Comparison of ENCODE assay signal across 8 mouse cellular contexts in the genomic region with DNA sequence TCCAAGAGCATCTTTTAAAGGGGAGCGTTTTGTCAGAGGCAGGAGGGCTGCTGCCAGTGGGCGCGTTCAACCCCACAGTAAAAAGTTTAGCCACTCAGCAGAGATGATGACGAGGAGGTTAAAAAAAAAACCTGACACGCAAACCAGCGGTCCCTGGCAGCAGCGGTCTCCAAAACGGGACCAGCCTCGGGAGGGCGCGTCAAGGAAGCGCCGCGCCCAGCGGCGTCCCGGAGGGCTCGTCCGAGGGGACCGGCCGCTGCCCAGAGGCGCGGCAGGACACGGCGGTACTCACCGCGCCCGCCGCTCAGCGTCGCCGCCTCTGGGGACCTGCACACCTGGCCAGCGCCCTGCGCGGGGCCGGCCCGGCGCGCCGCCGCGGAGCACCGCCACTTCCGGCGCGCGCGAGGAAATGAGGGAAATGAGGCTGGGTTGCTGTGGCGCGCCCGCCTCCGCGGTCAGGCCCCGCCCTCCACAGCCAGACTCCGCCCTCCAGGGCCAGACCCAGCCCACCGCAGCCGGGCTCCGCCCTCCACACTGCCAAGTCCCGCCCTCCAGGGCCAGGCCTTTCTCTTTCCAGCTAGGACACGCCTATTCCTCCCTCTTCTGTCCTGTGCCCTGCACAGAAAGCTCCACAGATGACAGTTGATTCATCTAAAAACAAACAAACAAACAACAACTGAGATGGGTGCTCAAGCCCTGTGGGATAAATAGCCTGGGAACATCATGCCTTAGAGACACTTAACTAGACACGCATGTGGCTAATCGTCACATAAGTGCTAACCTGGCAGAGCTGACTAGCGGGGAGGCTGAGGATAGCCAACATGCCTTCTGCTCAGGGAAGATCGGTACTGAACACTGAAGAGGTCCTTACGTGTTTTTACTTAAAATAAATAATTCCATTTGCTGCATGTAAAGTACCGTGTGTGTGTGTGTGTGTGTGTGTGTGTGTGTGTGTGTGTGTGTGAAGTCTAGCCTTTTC. TPM values are rescaled to one million over a fixed set of nuclear protein-coding genes. Genes with fewer than 3 reads are reported as not detected.
DNase-seq lines count a peak whose midpoint lies in the region; ATAC-seq and TF ChIP-seq lines count a peak whose summit lies in the region.

Gene Csgalnact2, minus strand, starts transcription at position 410 of the 979 bp plus-strand sequence.

- TF ChIP-seq POLR2A in MEL (IDR thresholded peaks at IDR 0.05; ENCODE audit: control insufficient read depth in 1 of 2, insufficient read depth in 1 of 2, low read depth in 1 of 2, low read length in 2 of 2, poor library complexity in 1 of 2), result peak; percentile 73 to 97
- TF ChIP-seq POLR2A in cerebellum, adult 2 months (IDR thresholded peaks at IDR 0.05; ENCODE audit: borderline replicate concordance, insufficient read depth, low read length), result peak; percentile 58; the same call in 1 of the 2 replicates

- H3K79me2 ChIP-seq in MEL (ENCODE audit: control insufficient read depth, insufficient read depth, low read length, poor library complexity), result peaks cover 23% of the 10 kb centered on the region

- peaks cover 19 to 28% of the 10 kb centered on the region in 2 experiments for H3K4me1 ChIP-seq in MEL (ENCODE audit: control insufficient read depth in 1 of 2, insufficient read depth in 2 of 2, low read length in 2 of 2)
- no peaks in the 10 kb centered on the region; the same call in 1 of the 2 replicates for H3K4me1 ChIP-seq in cerebellum, adult 2 months (ENCODE audit: control insufficient read depth, insufficient read depth, low read length)
- peaks cover 9% of the 10 kb centered on the region for H3K4me1 ChIP-seq in hindbrain, embryonic 10.5 days (replicated peaks)
- H3K4me1 ChIP-seq in lung, postnatal 0 days (ENCODE audit: insufficient read depth, low read depth, low read length), result no peaks in the 10 kb centered on the region; the same call in 1 of the 2 replicates

- peak within 1 kb of the TSS; percentile 74 for H3K9ac ChIP-seq in MEL (ENCODE audit: control insufficient read depth, low read depth, low read length, poor library complexity, severe bottlenecking)
- H3K9ac ChIP-seq in lung, postnatal 0 days (replicated peaks; ENCODE audit: low read depth), result peak within 1 kb of the TSS; percentile 64

- no peak for TF ChIP-seq EP300 in MEL (IDR thresholded peaks at IDR 0.05; ENCODE audit: low read depth in 1 of 2, low read length in 2 of 2)
- no peak for TF ChIP-seq EP300 in lung, postnatal 0 days (IDR thresholded peaks at IDR 0.05)

- H3K4me2 ChIP-seq in lung, postnatal 0 days (replicated peaks; ENCODE audit: low read depth, low read length), result peak within 1 kb of the TSS; percentile 63

- H3K36me3 ChIP-seq in MEL (ENCODE audit: control insufficient read depth in 1 of 2, insufficient read depth in 2 of 2, low read length in 2 of 2), result peaks cover 0 to 26% of the 10 kb centered on the region in 2 experiments; a peak in 2 of 4 replicates
- no peaks in the 10 kb centered on the region for H3K36me3 ChIP-seq in hindbrain, embryonic 10.5 days
- no peaks in the 10 kb centered on the region for H3K36me3 ChIP-seq in lung, postnatal 0 days (ENCODE audit: insufficient read depth, low read length)

- ATAC-seq in lung, postnatal 0 days, result peak; percentile 100

- H3K27me3 ChIP-seq in MEL (ENCODE audit: control insufficient read depth in 1 of 2, insufficient read depth in 2 of 2, low read length in 2 of 2), result no peaks in the 10 kb centered on the region; a peak in 1 of 4 replicates
- no peaks in the 10 kb centered on the region for H3K27me3 ChIP-seq in cerebellum, adult 2 months (ENCODE audit: control insufficient read depth, insufficient read depth, low read length)
- H3K27me3 ChIP-seq in hindbrain, embryonic 10.5 days (ENCODE audit: insufficient read depth, poor library complexity, severe bottlenecking), result no peaks in the 10 kb centered on the region
- no peaks in the 10 kb centered on the region for H3K27me3 ChIP-seq in lung, postnatal 0 days (replicated peaks; ENCODE audit: insufficient read depth, low read length)

- peak within 1 kb of the TSS; percentile 80 to 95 for H3K4me3 ChIP-seq in MEL (ENCODE audit: control insufficient read depth in 1 of 2, insufficient read depth in 1 of 2, low read depth in 2 of 2, low read length in 2 of 2)
- peak within 1 kb of the TSS; percentile 96 for H3K4me3 ChIP-seq in cerebellum, adult 2 months (replicated peaks; ENCODE audit: insufficient read depth, low read depth, low read length)
- peak within 1 kb of the TSS; percentile 83 for H3K4me3 ChIP-seq in hindbrain, embryonic 10.5 days
- H3K4me3 ChIP-seq in lung, postnatal 0 days (ENCODE audit: low read depth, low read length), result peak within 1 kb of the TSS; percentile 78

- H3K9me3 ChIP-seq in MEL (replicated peaks; ENCODE audit: insufficient read depth, low read length), result no peaks in the 10 kb centered on the region
- H3K9me3 ChIP-seq in hindbrain, embryonic 10.5 days, result no peaks in the 10 kb centered on the region
- no peaks in the 10 kb centered on the region for H3K9me3 ChIP-seq in lung, postnatal 0 days (ENCODE audit: low read length)

- H3K27ac ChIP-seq in MEL (ENCODE audit: control insufficient read depth, low read depth, low read length), result peak within 1 kb of the TSS; percentile 45
- H3K27ac ChIP-seq in cerebellum, adult 2 months (ENCODE audit: insufficient read depth, low read length), result peak within 1 kb of the TSS; percentile 62
- H3K27ac ChIP-seq in hindbrain, embryonic 10.5 days, result peak within 1 kb of the TSS; percentile 92
- H3K27ac ChIP-seq in lung, postnatal 0 days (ENCODE audit: low read length), result peak within 1 kb of the TSS; percentile 90

- TF ChIP-seq RAD21 in MEL (IDR thresholded peaks at IDR 0.05; ENCODE audit: low read depth, low read length), result no peak

- DNase-seq in MEL (ENCODE audit: low read depth, low spot score), result peak; percentile 91
- DNase-seq in cerebellum, adult 2 months, result peak; percentile 92 to 94
- peak; percentile 87 for DNase-seq in forelimb bud, embryonic 11.5 days (ENCODE audit: low read depth, low spot score)
- DNase-seq in hindbrain, embryonic 10.5 days (ENCODE audit: low spot score), result peak; percentile 93
- DNase-seq in layer of hippocampus, adult 9-11 months, result peak; percentile 90
- DNase-seq in lung, postnatal 0 days (ENCODE audit: low spot score), result peak; percentile 96
- peak; percentile 98 for DNase-seq in ovary, postnatal 14 days (ENCODE audit: low spot score)
- peak; percentile 94 for DNase-seq in thymus, postnatal 14 days

- no peak for TF ChIP-seq CTCF in MEL (IDR thresholded peaks at IDR 0.05 in 2 of 3, conservative IDR thresholded peaks at IDR 0.05 in 1 of 3; ENCODE audit: control insufficient read depth in 1 of 3, insufficient read depth in 1 of 3, low read depth in 2 of 3, low read length in 3 of 3, poor library complexity in 1 of 3, severe bottlenecking in 1 of 3)
- no peak for TF ChIP-seq CTCF in cerebellum, adult 2 months (IDR thresholded peaks at IDR 0.05; ENCODE audit: borderline replicate concordance, insufficient read depth, low read depth, low read length)
- peak; percentile 28 for TF ChIP-seq CTCF in lung, postnatal 0 days (IDR thresholded peaks at IDR 0.05)

- WGBS in cerebellum, adult 2 months, result 2% methylated on average over 66 of the region's 66 CpGs
- WGBS in hindbrain, embryonic 10.5 days, result 7% methylated on average over 65 of the region's 66 CpGs
- 9% methylated on average over 44 of the region's 66 CpGs for WGBS in lung, postnatal 0 days

TF ChIP-seq in MEL, 35 proteins besides CTCF, POLR2A, EP300 and RAD21:
- TF ChIP-seq CHD1 (IDR thresholded peaks at IDR 0.05; ENCODE audit: low read depth, low read length) (no peak), NRF1 (IDR thresholded peaks at IDR 0.05; ENCODE audit: insufficient read depth, low read depth, low read length, poor library complexity, severe bottlenecking) (peak; percentile 37; the same call in 1 of the 2 replicates), ZKSCAN1 (IDR thresholded peaks at IDR 0.05; ENCODE audit: low read depth, low read length) (no peak), UBTF (IDR thresholded peaks at IDR 0.05; ENCODE audit: borderline replicate concordance, insufficient read depth, low read depth, low read length) (no peak), MXI1 (IDR thresholded peaks at IDR 0.05; ENCODE audit: low read depth, low read length) (peak; percentile 54; the same call in 1 of the 2 replicates), CHD2 (IDR thresholded peaks at IDR 0.05; ENCODE audit: low read length) (no peak), ETS1 (IDR thresholded peaks at IDR 0.05; ENCODE audit: low read depth, low read length) (0 out of 2 replicates have a peak, but pooled peaks have one; percentile 15), POLR2AphosphoS2 (IDR thresholded peaks at IDR 0.05; ENCODE audit: low read length) (no peak), MAX (IDR thresholded peaks at IDR 0.05; ENCODE audit: low read length) (0 out of 2 replicates have a peak, but pooled peaks have one; percentile 38), POLR2AphosphoS5 (IDR thresholded peaks at IDR 0.05; ENCODE audit: borderline replicate concordance, low read depth, low read length) (peak; percentile 55; the same call in 1 of the 2 replicates), SIN3A (IDR thresholded peaks at IDR 0.05; ENCODE audit: low read length) (peak; percentile 64; the same call in 1 of the 2 replicates), ELF1 (IDR thresholded peaks at IDR 0.05; ENCODE audit: low read depth, low read length) (peak; percentile 43; the same call in 1 of the 2 replicates), ZMIZ1 (IDR thresholded peaks at IDR 0.05; ENCODE audit: low read depth, low read length) (no peak), TCF12 (IDR thresholded peaks at IDR 0.05; ENCODE audit: low read depth, low read length) (peak; percentile 26; the same call in 1 of the 2 replicates), TBP (IDR thresholded peaks at IDR 0.05; ENCODE audit: low read depth, low read length) (0 out of 2 replicates have a peak, but pooled peaks have one; percentile 22), MAZ (IDR thresholded peaks at IDR 0.05; ENCODE audit: low read depth, low read length) (no peak), JUND (IDR thresholded peaks at IDR 0.05; ENCODE audit: low read depth, low read length) (no peak), NELFE (IDR thresholded peaks at IDR 0.05; ENCODE audit: low read depth, low read length) (peak; percentile 79), RCOR1 (IDR thresholded peaks at IDR 0.05; ENCODE audit: low read depth, low read length) (no peak), HCFC1 (IDR thresholded peaks at IDR 0.05; ENCODE audit: low read depth, low read length) (peak; percentile 55), ZNF384 (IDR thresholded peaks at IDR 0.05; ENCODE audit: low read depth, low read length) (peak; percentile 88)

RNA-seq across cellular contexts. Expression of gene Csgalnact2, which starts in this region (rescaled TPM):
- 22.4 and 24.5 TPM in 2 replicates for total RNA-seq in MEL (2012; rRNA removed)
- 100 to 1,000 TPM in 1 of 2 experiments, 10 to 100 TPM in 1; 17.5 to 119 TPM for polyA plus RNA-seq in MEL (2012; ENCODE audit: insufficient read depth in 1 of 2, insufficient read length in 2 of 2, low read depth in 1 of 2, low replicate concordance in 2 of 2, missing spikeins in 1 of 2)
- 10.2 and 10.8 TPM in 2 replicates for polyA plus RNA-seq in cerebellum, adult 2 months (2012; rRNA removed)
- polyA plus RNA-seq in hindbrain, embryonic 10.5 days (2016; fragmentation: Nextera tagmentation; extraction: Ambion mirVana), result 5.3 TPM in 2 replicates
- polyA plus RNA-seq in lung, postnatal 0 days (2015; fragmentation: Nextera tagmentation; extraction: Ambion mirVana), result 35.2 and 36.6 TPM in 2 replicates

Comparison
In these comparisons a context has a peak if more than half of its experiments do, and no peak if none do; other contexts are left out.
1. Peak in every context shown above with its lines: DNase-seq, ATAC-seq, H3K4me3 ChIP-seq and H3K27ac ChIP-seq.